Comparison of ENCODE assay signal across 9 mouse cellular contexts in the genomic region with DNA sequence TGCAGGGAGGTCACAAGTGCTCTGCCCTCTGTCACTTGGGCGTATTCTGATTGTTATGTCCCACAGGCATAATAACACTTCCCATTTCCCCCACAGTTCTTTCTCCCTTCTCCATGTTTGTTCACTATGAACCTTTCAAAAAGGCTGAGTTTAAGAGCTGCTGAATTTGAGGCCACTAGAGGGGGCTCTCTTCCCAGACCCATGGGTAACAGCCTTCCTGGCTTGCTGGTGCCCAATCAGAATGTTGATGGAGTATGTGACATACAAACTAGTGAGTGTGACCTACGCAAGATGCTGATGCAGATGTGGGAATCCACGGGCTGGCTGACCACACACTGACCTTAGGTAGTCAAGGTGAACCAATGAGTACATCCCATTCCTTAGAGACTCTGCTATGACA. TPM values are rescaled to one million over a fixed set of nuclear protein-coding genes. Genes with fewer than 3 reads are reported as not detected.
DNase-seq lines count a peak whose midpoint lies in the region; ATAC-seq and TF ChIP-seq lines count a peak whose summit lies in the region.
"Had no signal": no experiment of that assay in that cellular context is flagged by ENCODE, and none has a peak within 500 bp of the region (broad histone marks: within the 10 kb centered on the region; RNA-seq: fewer than 3 reads in every experiment).

No protein-coding gene starts in this region.

- ATAC-seq in forebrain, embryonic 14.5 days = no peak
- ATAC-seq in forebrain, embryonic 15.5 days (replicated peaks) = no peak
- ATAC-seq in midbrain, embryonic 14.5 days (ENCODE audit: low FRiP score, low TSS enrichment) = no peak
- ATAC-seq in midbrain, embryonic 13.5 days = no peak
- ATAC-seq in erythroid progenitor cell, adult 5-6 weeks (replicated peaks; ENCODE audit: low FRiP score, poor library complexity, severe bottlenecking) = no peak

- no peaks in the 10 kb centered on the region for H3K4me1 ChIP-seq in forebrain, embryonic 14.5 days (ENCODE audit: control insufficient read depth, insufficient read depth, low read length)
- H3K4me1 ChIP-seq in forebrain, embryonic 15.5 days = no peaks in the 10 kb centered on the region
- no peaks in the 10 kb centered on the region for H3K4me1 ChIP-seq in midbrain, embryonic 14.5 days (ENCODE audit: control insufficient read depth, insufficient read depth, low read length)
- no peaks in the 10 kb centered on the region for H3K4me1 ChIP-seq in midbrain, embryonic 13.5 days (replicated peaks)
- no peaks in the 10 kb centered on the region for H3K4me1 ChIP-seq in cortical plate, adult 2 months (ENCODE audit: control insufficient read depth, insufficient read depth, low read length)
- H3K4me1 ChIP-seq: limb, embryonic 13.5 days had no signal

- no peak overlapping the region for H3K27ac ChIP-seq in forebrain, embryonic 14.5 days (ENCODE audit: low read depth, low read length)
- H3K27ac ChIP-seq in forebrain, embryonic 15.5 days (replicated peaks) = no peak overlapping the region
- no peak overlapping the region for H3K27ac ChIP-seq in midbrain, embryonic 14.5 days (replicated peaks; ENCODE audit: low read depth, low read length)
- no peak overlapping the region for H3K27ac ChIP-seq in midbrain, embryonic 13.5 days
- no peak overlapping the region for H3K27ac ChIP-seq in cortical plate, adult 2 months (ENCODE audit: insufficient read depth, low read length)
- H3K27ac ChIP-seq: limb, embryonic 13.5 days had no signal

- no peak overlapping the region for H3K4me2 ChIP-seq in forebrain, embryonic 14.5 days (ENCODE audit: low read length)
- H3K4me2 ChIP-seq in forebrain, embryonic 15.5 days (replicated peaks) = no peak overlapping the region
- H3K4me2 ChIP-seq in midbrain, embryonic 14.5 days (ENCODE audit: low read length) = no peak overlapping the region
- H3K4me2 ChIP-seq in midbrain, embryonic 13.5 days (replicated peaks) = no peak overlapping the region
- H3K4me2 ChIP-seq: limb, embryonic 13.5 days had no signal

- peak; percentile 55 for TF ChIP-seq CTCF in cortical plate, adult 2 months (IDR thresholded peaks at IDR 0.05; ENCODE audit: extremely low read depth, insufficient read depth, low read length)

- H3K9ac ChIP-seq in forebrain, embryonic 14.5 days (ENCODE audit: low read length) = no peak overlapping the region
- no peak overlapping the region for H3K9ac ChIP-seq in forebrain, embryonic 15.5 days (replicated peaks)
- H3K9ac ChIP-seq in midbrain, embryonic 14.5 days (replicated peaks; ENCODE audit: low read length) = no peak overlapping the region
- no peak overlapping the region for H3K9ac ChIP-seq in midbrain, embryonic 13.5 days (replicated peaks)
- H3K9ac ChIP-seq: limb, embryonic 13.5 days had no signal

- peaks cover 69% of the 10 kb centered on the region for H3K36me3 ChIP-seq in forebrain, embryonic 14.5 days (ENCODE audit: control insufficient read depth, insufficient read depth, low read length)
- H3K36me3 ChIP-seq in forebrain, embryonic 15.5 days = peaks cover 45% of the 10 kb centered on the region
- peaks cover 66% of the 10 kb centered on the region for H3K36me3 ChIP-seq in midbrain, embryonic 14.5 days (ENCODE audit: control insufficient read depth, insufficient read depth, low read length)
- peaks cover 79% of the 10 kb centered on the region for H3K36me3 ChIP-seq in midbrain, embryonic 13.5 days
- H3K36me3 ChIP-seq in splenic B cell, adult 2 months (ENCODE audit: control insufficient read depth, insufficient read depth, low read length, poor library complexity, severe bottlenecking) = no peaks in the 10 kb centered on the region; the same call in none of the 2 replicates

- H3K27me3 ChIP-seq in forebrain, embryonic 14.5 days (replicated peaks; ENCODE audit: control insufficient read depth, insufficient read depth, low read length) = no peaks in the 10 kb centered on the region
- no peaks in the 10 kb centered on the region for H3K27me3 ChIP-seq in forebrain, embryonic 15.5 days
- H3K27me3 ChIP-seq in midbrain, embryonic 14.5 days (ENCODE audit: control insufficient read depth, insufficient read depth, low read length) = no peaks in the 10 kb centered on the region
- H3K27me3 ChIP-seq in midbrain, embryonic 13.5 days = no peaks in the 10 kb centered on the region
- no peaks in the 10 kb centered on the region for H3K27me3 ChIP-seq in splenic B cell, adult 2 months (ENCODE audit: control insufficient read depth, insufficient read depth, low read length, poor library complexity, severe bottlenecking)
- H3K27me3 ChIP-seq: limb, embryonic 13.5 days had no signal

- no peak overlapping the region for H3K4me3 ChIP-seq in forebrain, embryonic 14.5 days (ENCODE audit: low read depth, low read length)
- H3K4me3 ChIP-seq in forebrain, embryonic 15.5 days = no peak overlapping the region
- no peak overlapping the region for H3K4me3 ChIP-seq in midbrain, embryonic 14.5 days (replicated peaks; ENCODE audit: low read depth, low read length)
- no peak overlapping the region for H3K4me3 ChIP-seq in midbrain, embryonic 13.5 days (replicated peaks)
- H3K4me3 ChIP-seq in cortical plate, adult 2 months (ENCODE audit: insufficient read depth, low read length) = no peak overlapping the region
- H3K4me3 ChIP-seq: limb, embryonic 13.5 days had no signal

- peak; percentile 18 for DNase-seq in forebrain, embryonic 14.5 days (ENCODE audit: low spot score)
- peak; percentile 46 for DNase-seq in midbrain, embryonic 14.5 days
- DNase-seq in splenic B cell, adult 2 months (ENCODE audit: low read depth, low spot score) = peak; percentile 59
- DNase-seq in adrenal gland, postnatal 4 days (ENCODE audit: low spot score in 2 of 2) = no peak

- WGBS in forebrain, embryonic 14.5 days = 98% methylated on average over 3 of the region's 3 CpGs
- WGBS in forebrain, embryonic 15.5 days = 93% methylated on average over 3 of the region's 3 CpGs
- WGBS in midbrain, embryonic 14.5 days = 94% methylated on average over 3 of the region's 3 CpGs
- 93% methylated on average over 3 of the region's 3 CpGs for WGBS in midbrain, embryonic 13.5 days

- H3K9me3 ChIP-seq in forebrain, embryonic 14.5 days (replicated peaks; ENCODE audit: control insufficient read depth, low read length) = no peaks in the 10 kb centered on the region
- H3K9me3 ChIP-seq in forebrain, embryonic 15.5 days = no peaks in the 10 kb centered on the region
- no peaks in the 10 kb centered on the region for H3K9me3 ChIP-seq in midbrain, embryonic 14.5 days (ENCODE audit: control insufficient read depth, low read length)
- no peaks in the 10 kb centered on the region for H3K9me3 ChIP-seq in midbrain, embryonic 13.5 days
- H3K9me3 ChIP-seq: limb, embryonic 13.5 days had no signal

- TF ChIP-seq POLR2A in cortical plate, adult 2 months (IDR thresholded peaks at IDR 0.05; ENCODE audit: extremely low read depth, insufficient read depth, low read length) = no peak

RNA-seq across cellular contexts. Expression of gene Ccnb2, which starts 12.6 kb away (rescaled TPM):
- 77.7 and 101 TPM in 2 replicates for polyA plus RNA-seq in forebrain, embryonic 14.5 days (2014; fragmentation: Nextera tagmentation; extraction: Ambion mirVana)
- 72.5 and 76.0 TPM in 2 replicates for polyA plus RNA-seq in forebrain, embryonic 15.5 days (2015; fragmentation: Nextera tagmentation; extraction: Ambion mirVana)
- polyA plus RNA-seq in midbrain, embryonic 14.5 days (2014; fragmentation: Nextera tagmentation; extraction: Ambion mirVana) = 19.5 and 42.9 TPM in 2 replicates
- polyA plus RNA-seq in midbrain, embryonic 13.5 days (2015; fragmentation: Nextera tagmentation; extraction: Ambion mirVana) = 74.0 and 76.2 TPM in 2 replicates
- polyA plus RNA-seq in cortical plate, adult 2 months (2012; rRNA removed) = 1.8 and 2.4 TPM in 2 replicates
- total RNA-seq in adrenal gland, postnatal 4 days (2021) = 10 to 100 TPM; 42.4 to 46.1 TPM
- 314 and 369 TPM in 2 replicates for total RNA-seq in erythroid progenitor cell, adult 5-6 weeks (2015; ENCODE audit: low replicate concordance)
- total RNA-seq in erythroid progenitor cell, adult 5-6 weeks (2017; ENCODE audit: low replicate concordance) = 254 and 369 TPM in 2 replicates

Comparison
In these comparisons a context has a peak if more than half of its experiments do, and no peak if none do; other contexts are left out.
1. DNase-seq: peak in forebrain, embryonic 14.5 days (single experiment), midbrain, embryonic 14.5 days (single experiment) and splenic B cell, adult 2 months (single experiment); none in adrenal gland, postnatal 4 days (0 of 2).